26 mouse cellular contexts compared by ENCODE assay signal in the genomic region with DNA sequence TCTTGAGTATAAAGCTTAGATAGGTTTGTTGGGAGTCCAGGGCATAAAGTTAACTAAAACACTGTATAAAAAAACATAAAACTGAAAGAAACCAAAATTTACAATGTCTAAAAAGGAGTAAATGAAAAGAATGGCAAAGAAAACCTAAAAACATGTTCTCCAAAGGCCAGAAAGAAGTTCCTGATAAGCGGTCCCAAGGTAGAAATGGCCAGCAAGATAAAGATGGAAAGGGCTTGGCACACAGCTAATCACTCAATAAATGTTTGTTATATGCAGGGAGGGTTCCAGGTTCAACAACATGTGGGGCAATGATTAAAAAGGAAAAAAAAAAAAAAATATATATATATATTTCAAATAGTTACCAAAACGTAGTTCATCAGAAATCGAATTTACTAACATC. TPM values are rescaled to one million over a fixed set of nuclear protein-coding genes. Genes with fewer than 3 reads are reported as not detected.
DNase-seq lines count a peak whose midpoint lies in the region; ATAC-seq and TF ChIP-seq lines count a peak whose summit lies in the region.
"Had no signal": no experiment of that assay in that cellular context is flagged by ENCODE, and none has a peak within 500 bp of the region (broad histone marks: within the 10 kb centered on the region; RNA-seq: fewer than 3 reads in every experiment).

No protein-coding gene starts in this region.

- H3K27me3 ChIP-seq in liver, embryonic 11.5 days (replicated peaks; ENCODE audit: control insufficient read depth, insufficient read depth, low read length), result no peaks in the 10 kb centered on the region
- H3K27me3 ChIP-seq in liver, postnatal 0 days (ENCODE audit: insufficient read depth, low read length), result no peaks in the 10 kb centered on the region
- H3K27me3 ChIP-seq: limb, embryonic 15.5 days; neural tube, embryonic 15.5 days; Patski had no signal

- TF ChIP-seq EP300 in liver, postnatal 0 days (IDR thresholded peaks at IDR 0.05; ENCODE audit: low read depth), result peak; percentile 99

- H3K4me2 ChIP-seq in liver, embryonic 11.5 days, result no peak overlapping the region
- peak overlapping the region; percentile 46; the same call in 1 of the 2 replicates for H3K4me2 ChIP-seq in liver, postnatal 0 days (ENCODE audit: low read depth, low read length)
- H3K4me2 ChIP-seq: hindbrain, embryonic 14.5 days; limb, embryonic 15.5 days; midbrain, embryonic 11.5 days; neural tube, embryonic 15.5 days had no signal

- no peak overlapping the region for H3K4me3 ChIP-seq in liver, embryonic 11.5 days (ENCODE audit: low read depth, low read length)
- H3K4me3 ChIP-seq in liver, postnatal 0 days (ENCODE audit: low read depth, low read length), result no peak overlapping the region
- H3K4me3 ChIP-seq: forebrain, embryonic 10.5 days; heart, adult 2 months; left cerebral cortex, adult 2 months; limb, embryonic 15.5 days; neural tube, embryonic 15.5 days had no signal

- ATAC-seq in liver, embryonic 11.5 days (replicated peaks; ENCODE audit: low FRiP score), result peak; percentile 89
- peak; percentile 94 for ATAC-seq in liver, postnatal 0 days
- ATAC-seq: forebrain, embryonic 16.5 days; inflammation-experienced regulatory T-cells, adult 6 months; Patski had no signal

- no peak overlapping the region for H3K9ac ChIP-seq in liver, embryonic 11.5 days (ENCODE audit: low read depth, low read length)
- no peak overlapping the region for H3K9ac ChIP-seq in liver, postnatal 0 days (replicated peaks)
- H3K9ac ChIP-seq: hindbrain, embryonic 14.5 days; limb, embryonic 15.5 days; neural tube, embryonic 15.5 days had no signal

- H3K27ac ChIP-seq in liver, embryonic 11.5 days (ENCODE audit: low read depth, low read length), result no peak overlapping the region; the same call in 1 of the 2 replicates
- peak overlapping the region; percentile 95 for H3K27ac ChIP-seq in liver, postnatal 0 days (ENCODE audit: low read depth)
- H3K27ac ChIP-seq: forebrain, embryonic 10.5 days; heart, adult 2 months; hindbrain, embryonic 14.5 days; kidney, postnatal 0 days; left cerebral cortex, adult 2 months; limb, embryonic 15.5 days; macrophage; neural tube, embryonic 15.5 days had no signal

- 45% methylated on average over 3 of the region's 3 CpGs for WGBS in liver, embryonic 11.5 days
- 47% methylated on average over 3 of the region's 3 CpGs for WGBS in liver, postnatal 0 days (ENCODE audit: insufficient replicate concordance)

- peak; percentile 18 to 67 for DNase-seq in spleen, postnatal 36 days (ENCODE audit: low spot score in 2 of 2)
- no peak for DNase-seq in spleen, postnatal 14 days (ENCODE audit: low spot score in 2 of 2)
- no peak for DNase-seq in liver, embryonic 11.5 days (ENCODE audit: low spot score)
- no peak for DNase-seq in liver, postnatal 0 days
- DNase-seq in kidney, adult 9 months, result no peak
- DNase-seq in lung, postnatal 25 days (ENCODE audit: low spot score), result no peak
- no peak for DNase-seq in layer of hippocampus, adult 11-12 months (ENCODE audit: low spot score)
- DNase-seq: adrenal gland, postnatal 36 days; cerebellum, adult 18-20 months; cerebellum, postnatal 14 days; gastrocnemius, postnatal 36 days; heart, adult 2 months; kidney, adult 18-20 months; right cerebral cortex, adult 18-20 months; thymus, postnatal 14 days had no signal

- TF ChIP-seq CTCF in liver, postnatal 0 days (IDR thresholded peaks at IDR 0.05; ENCODE audit: low read depth), result no peak

- peaks cover 7% of the 10 kb centered on the region; the same call in 1 of the 2 replicates for H3K36me3 ChIP-seq in liver, embryonic 11.5 days (ENCODE audit: control insufficient read depth, insufficient read depth, low read length)
- peaks cover 11% of the 10 kb centered on the region for H3K36me3 ChIP-seq in liver, postnatal 0 days (replicated peaks; ENCODE audit: insufficient read depth, low read length)

- H3K9me3 ChIP-seq in liver, embryonic 11.5 days (ENCODE audit: control insufficient read depth, low read length), result no peaks in the 10 kb centered on the region
- no peaks in the 10 kb centered on the region for H3K9me3 ChIP-seq in liver, postnatal 0 days (ENCODE audit: low read length)
- H3K9me3 ChIP-seq: forebrain, embryonic 10.5 days; limb, embryonic 15.5 days; neural tube, embryonic 15.5 days had no signal

- peaks cover 18% of the 10 kb centered on the region for H3K4me1 ChIP-seq in liver, embryonic 11.5 days (replicated peaks; ENCODE audit: control insufficient read depth, insufficient read depth, low read length)
- peaks cover 21% of the 10 kb centered on the region for H3K4me1 ChIP-seq in liver, postnatal 0 days (ENCODE audit: insufficient read depth)
- H3K4me1 ChIP-seq: forebrain, embryonic 10.5 days; limb, embryonic 15.5 days; neural tube, embryonic 15.5 days had no signal

RNA-seq across cellular contexts. Expression of a gene that starts 32.7 kb away (rescaled TPM):
- 7.9 and 10.9 TPM in 2 replicates for polyA plus RNA-seq in liver, embryonic 11.5 days (2014; fragmentation: Nextera tagmentation; extraction: Ambion mirVana)
- polyA plus RNA-seq in liver, postnatal 0 days (2015; fragmentation: Nextera tagmentation; extraction: Ambion mirVana), result 4.7 and 6.1 TPM in 2 replicates

Comparison
In these comparisons a context has a peak if more than half of its experiments do, and no peak if none do; other contexts are left out.
1. DNase-seq: peak in spleen, postnatal 36 days (2 of 2); none in spleen, postnatal 14 days (0 of 2), liver, embryonic 11.5 days (single experiment), liver, postnatal 0 days (single experiment), kidney, adult 9 months (single experiment), lung, postnatal 25 days (single experiment) and layer of hippocampus, adult 11-12 months (single experiment).